Mouse (Mus musculus): ENCODE results near the gene Ryr3. TPM values are rescaled to one million over a fixed set of nuclear protein-coding genes. Genes with fewer than 3 reads are reported as not detected.

The Ryr3 gene
- polyA plus RNA-seq, 1 experiment from 2014 or later = 0.56 TPM

GRCm38 (mm10) chr2:112760692-112761091 is 456.2 kb downstream of the Ryr3 start:
- WGBS = 43% methylated on average over 4 of the region's 4 CpGs
- Histone ChIP-seq H3K4me1 (no peaks in the 10 kb centered on the region), H3K4me3 (replicated peaks) (no peak overlapping the region), H3K9me3 (replicated peaks) (no peaks in the 10 kb centered on the region), H3K9ac (no peak overlapping the region), H3K27ac (no peak overlapping the region), H3K36me3 (no peaks in the 10 kb centered on the region), H3K4me2 (no peak overlapping the region), H3K27me3 (no peaks in the 10 kb centered on the region)
- ATAC-seq (replicated peaks; ENCODE audit: low FRiP score) = no peak

DNA sequence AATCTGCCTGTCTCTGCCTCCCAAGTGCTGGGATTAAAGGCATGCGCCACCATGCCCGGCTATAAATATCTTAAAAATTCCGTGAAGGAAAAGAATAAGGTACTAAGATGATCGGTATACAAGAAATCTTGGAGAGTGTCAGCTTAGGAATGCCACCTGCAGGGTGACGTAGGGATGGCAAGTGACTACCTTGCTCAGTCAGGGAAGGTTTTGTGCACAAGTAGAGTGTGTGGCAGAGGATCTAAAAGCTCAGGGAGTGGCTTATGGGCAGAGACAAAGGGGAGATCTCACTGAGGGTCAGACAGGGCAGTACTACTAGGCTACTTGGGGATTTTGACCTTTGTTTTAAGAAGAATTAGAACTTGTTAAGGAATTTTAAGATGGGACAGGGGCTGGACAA is 457.2 kb downstream of the Ryr3 start:
- 78% methylated on average over 5 of the region's 5 CpGs for WGBS
- ATAC-seq (replicated peaks; ENCODE audit: low FRiP score) = no peak
- H3K9ac ChIP-seq = no peak overlapping the region
- no peaks in the 10 kb centered on the region for H3K36me3 ChIP-seq
- H3K4me2 ChIP-seq = no peak overlapping the region
- no peak overlapping the region for H3K4me3 ChIP-seq (replicated peaks)
- H3K27me3 ChIP-seq = no peaks in the 10 kb centered on the region
- H3K27ac ChIP-seq = no peak overlapping the region
- H3K9me3 ChIP-seq (replicated peaks) = no peaks in the 10 kb centered on the region
- no peaks in the 10 kb centered on the region for H3K4me1 ChIP-seq

DNA sequence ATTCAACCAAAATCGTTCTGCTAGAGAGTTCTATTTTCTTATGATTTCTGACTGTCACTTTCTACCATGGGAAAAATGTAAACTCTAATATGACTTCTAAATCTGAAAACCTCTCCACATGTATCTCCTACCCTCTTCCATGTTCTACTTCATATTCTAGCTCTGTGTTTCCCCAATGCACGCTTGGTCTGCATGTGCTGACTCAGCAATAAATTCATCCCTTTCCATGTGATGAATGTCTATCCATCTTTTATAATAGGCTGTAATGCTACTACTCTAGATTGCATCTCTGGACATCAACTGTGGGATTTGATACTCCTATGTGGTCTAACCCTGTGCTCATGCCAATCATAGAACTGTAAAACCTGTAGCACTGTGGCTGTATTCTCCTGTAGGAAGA is 458.2 kb downstream of the Ryr3 start:
- no peaks in the 10 kb centered on the region for H3K36me3 ChIP-seq
- H3K9me3 ChIP-seq (replicated peaks) = no peaks in the 10 kb centered on the region
- H3K4me1 ChIP-seq = no peaks in the 10 kb centered on the region
- no peak overlapping the region for H3K4me2 ChIP-seq
- WGBS = 90% methylated on average over 2 of the region's 2 CpGs
- no peaks in the 10 kb centered on the region for H3K27me3 ChIP-seq
- H3K9ac ChIP-seq = no peak overlapping the region
- no peak overlapping the region for H3K4me3 ChIP-seq (replicated peaks)
- no peak overlapping the region for H3K27ac ChIP-seq
- no peak for ATAC-seq (replicated peaks; ENCODE audit: low FRiP score)

DNA sequence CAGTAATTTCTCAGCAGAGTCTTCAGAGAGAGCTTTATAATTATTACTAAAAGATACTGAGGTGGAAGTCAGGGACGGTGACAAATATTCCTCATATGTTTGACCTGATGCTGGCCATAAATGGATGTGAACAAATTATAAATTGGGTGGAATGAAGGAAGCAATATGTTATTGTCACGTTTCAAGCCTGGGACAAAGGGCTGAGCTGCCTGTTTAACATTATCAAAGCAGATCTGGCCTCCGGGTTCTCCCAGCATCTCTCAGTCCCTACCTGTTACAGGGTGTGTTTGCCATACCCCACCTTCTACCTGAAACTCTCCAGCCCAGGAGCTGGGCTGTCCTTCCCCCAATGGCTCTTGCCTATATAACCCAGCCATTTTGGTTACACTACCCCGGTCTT is 463.6 kb downstream of the Ryr3 start:
- WGBS = 74% methylated on average over 4 of the region's 4 CpGs
- H3K4me2 ChIP-seq = no peak overlapping the region
- no peaks in the 10 kb centered on the region for H3K36me3 ChIP-seq
- no peaks in the 10 kb centered on the region for H3K9me3 ChIP-seq (replicated peaks)
- H3K4me3 ChIP-seq (replicated peaks) = no peak overlapping the region
- H3K9ac ChIP-seq = no peak overlapping the region
- no peak for ATAC-seq (replicated peaks; ENCODE audit: low FRiP score)
- H3K27me3 ChIP-seq = no peaks in the 10 kb centered on the region
- H3K4me1 ChIP-seq = no peaks in the 10 kb centered on the region
- H3K27ac ChIP-seq = no peak overlapping the region

DNA sequence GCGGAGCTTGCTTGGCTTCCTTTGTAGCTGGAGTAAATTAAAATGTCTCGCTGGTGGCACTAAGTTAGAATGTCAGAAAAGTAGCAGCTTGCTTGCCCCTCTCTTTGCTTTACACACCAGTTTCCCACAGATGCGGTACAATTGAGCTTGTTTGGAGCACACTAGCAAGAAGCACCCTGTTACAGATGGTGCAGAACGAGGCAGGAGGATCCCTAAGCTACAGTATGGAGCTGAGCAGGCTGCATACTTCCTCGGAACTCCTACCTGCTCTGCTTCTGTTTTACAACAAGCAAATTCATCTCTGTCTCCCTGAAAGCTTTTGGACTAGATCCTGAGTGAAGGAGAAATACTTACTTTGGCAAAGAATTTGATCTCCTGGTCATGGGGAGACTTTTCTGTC is 465.5 kb downstream of the Ryr3 start:
- 79% methylated on average over 5 of the region's 5 CpGs for WGBS
- H3K27ac ChIP-seq = no peak overlapping the region
- H3K4me1 ChIP-seq = no peaks in the 10 kb centered on the region
- ATAC-seq (replicated peaks; ENCODE audit: low FRiP score) = no peak
- H3K36me3 ChIP-seq = no peaks in the 10 kb centered on the region
- no peak overlapping the region for H3K4me3 ChIP-seq (replicated peaks)
- no peak overlapping the region for H3K9ac ChIP-seq
- H3K9me3 ChIP-seq (replicated peaks) = no peaks in the 10 kb centered on the region
- H3K4me2 ChIP-seq = no peak overlapping the region
- H3K27me3 ChIP-seq = no peaks in the 10 kb centered on the region

DNA sequence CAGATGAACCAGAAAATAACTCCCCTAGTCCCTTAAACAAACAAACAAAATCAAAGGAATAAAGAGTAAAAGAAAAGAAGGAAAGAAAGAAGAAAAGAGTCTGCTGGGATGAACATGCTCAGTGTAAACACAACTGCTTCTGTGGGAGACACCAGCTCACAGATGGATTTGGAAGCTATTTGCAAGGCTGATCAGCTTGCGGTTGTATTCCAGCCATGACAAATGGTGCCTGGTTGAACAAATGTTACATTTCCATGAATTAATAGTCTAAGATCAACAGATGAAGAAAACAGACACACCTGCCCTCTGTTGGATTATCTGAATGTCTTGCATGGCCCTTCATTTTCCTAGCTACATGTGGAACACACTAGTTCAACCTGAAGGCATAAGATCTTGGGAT is 468.4 kb downstream of the Ryr3 start:
- 82% methylated on average over 1 of the region's 1 CpGs for WGBS
- H3K9ac ChIP-seq = no peak overlapping the region
- no peaks in the 10 kb centered on the region for H3K9me3 ChIP-seq (replicated peaks)
- H3K4me1 ChIP-seq = no peaks in the 10 kb centered on the region
- no peak overlapping the region for H3K4me2 ChIP-seq
- no peaks in the 10 kb centered on the region for H3K36me3 ChIP-seq
- ATAC-seq (replicated peaks; ENCODE audit: low FRiP score) = no peak
- H3K27ac ChIP-seq = no peak overlapping the region
- no peak overlapping the region for H3K4me3 ChIP-seq (replicated peaks)
- no peaks in the 10 kb centered on the region for H3K27me3 ChIP-seq

DNA sequence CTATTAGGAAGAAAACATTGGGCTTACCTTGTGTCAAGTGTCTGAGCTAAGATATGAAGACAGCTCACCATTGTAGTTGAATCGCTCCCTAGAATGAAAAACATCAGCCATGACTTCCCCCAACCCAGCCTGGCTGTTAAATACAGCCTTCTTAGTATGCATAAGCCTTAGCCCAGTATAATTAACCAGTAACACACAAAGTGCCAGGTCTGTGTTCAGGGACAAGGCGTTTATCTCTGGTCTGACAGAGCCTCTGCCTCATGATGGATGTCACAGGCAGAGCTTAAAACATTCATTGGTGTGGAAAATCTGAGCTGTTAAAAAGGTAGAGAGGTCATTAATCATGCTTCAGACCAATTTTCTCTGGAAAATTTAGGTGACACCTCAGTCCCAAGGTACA is 484.0 kb downstream of the Ryr3 start:
- no peaks in the 10 kb centered on the region for H3K27me3 ChIP-seq
- no peaks in the 10 kb centered on the region for H3K9me3 ChIP-seq (replicated peaks)
- H3K27ac ChIP-seq = no peak overlapping the region
- H3K9ac ChIP-seq = no peak overlapping the region
- no peak overlapping the region for H3K4me2 ChIP-seq
- ATAC-seq (replicated peaks; ENCODE audit: low FRiP score) = no peak
- H3K36me3 ChIP-seq = no peaks in the 10 kb centered on the region
- no peak overlapping the region for H3K4me3 ChIP-seq (replicated peaks)
- 63% methylated on average over 2 of the region's 2 CpGs for WGBS
- H3K4me1 ChIP-seq = no peaks in the 10 kb centered on the region

- Histone ChIP-seq H3K36me3 (no peaks in the 10 kb centered on the region), H3K27ac (no peak overlapping the region), H3K4me3 (replicated peaks) (no peak overlapping the region), H3K4me2 (no peak overlapping the region), H3K9me3 (replicated peaks) (no peaks in the 10 kb centered on the region), H3K4me1 (no peaks in the 10 kb centered on the region), H3K27me3 (no peaks in the 10 kb centered on the region), H3K9ac (no peak overlapping the region)
- 63% methylated on average over 6 of the region's 6 CpGs for whole genome bisulfite sequencing
- no peak for ATAC-seq (replicated peaks; ENCODE audit: low FRiP score)
Measured at GRCm38 (mm10) chr2:112727842-112728241, 489.1 kb downstream of the Ryr3 start.

DNA sequence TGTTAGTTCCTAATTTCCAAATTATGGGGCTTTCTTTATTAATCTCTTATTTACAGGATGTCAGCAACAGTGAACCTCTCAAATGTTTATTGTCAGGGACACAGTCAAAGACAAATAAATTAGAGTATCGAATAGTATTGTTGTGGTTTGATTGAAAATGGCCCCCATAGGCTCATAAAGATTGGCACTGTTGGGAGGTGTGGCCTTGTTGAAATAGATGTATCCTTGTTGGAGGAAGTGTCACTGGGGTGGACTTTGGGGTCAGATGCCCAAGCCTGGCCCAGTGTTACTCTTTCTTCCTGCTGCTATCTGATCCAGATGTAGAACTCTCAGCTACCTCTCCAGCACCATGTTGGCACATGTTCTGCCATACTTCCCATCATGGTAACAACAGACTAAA is 495.7 kb downstream of the Ryr3 start:
- no peaks in the 10 kb centered on the region for H3K4me1 ChIP-seq
- 93% methylated on average over 1 of the region's 1 CpGs for WGBS
- no peak overlapping the region for H3K4me3 ChIP-seq (replicated peaks)
- no peak overlapping the region for H3K9ac ChIP-seq
- H3K27ac ChIP-seq = no peak overlapping the region
- no peaks in the 10 kb centered on the region for H3K36me3 ChIP-seq
- no peak for ATAC-seq (replicated peaks; ENCODE audit: low FRiP score)
- no peaks in the 10 kb centered on the region for H3K9me3 ChIP-seq (replicated peaks)
- H3K27me3 ChIP-seq = no peaks in the 10 kb centered on the region
- H3K4me2 ChIP-seq = no peak overlapping the region

DNA sequence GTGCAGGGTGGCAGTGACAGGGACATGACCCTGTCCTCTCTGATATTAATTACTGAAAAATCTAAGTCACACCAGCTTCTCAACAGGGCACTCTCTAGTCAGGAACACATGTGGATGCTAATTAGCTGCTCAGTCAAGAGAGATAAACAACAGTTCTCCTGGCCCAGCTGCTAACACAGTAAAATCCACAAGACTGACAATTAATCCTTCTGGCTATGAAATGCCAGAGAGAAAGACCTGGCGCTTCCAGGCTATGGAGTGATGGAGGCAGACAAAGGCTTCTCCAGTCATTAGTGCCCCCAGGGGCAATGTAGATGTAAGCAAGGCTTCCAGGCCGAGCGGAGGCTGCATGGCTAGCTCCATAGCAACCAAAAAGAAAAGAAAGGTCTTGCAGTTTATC is 496.2 kb downstream of the Ryr3 start:
- no peak overlapping the region for H3K9ac ChIP-seq
- WGBS = 69% methylated on average over 3 of the region's 3 CpGs

GRCm38 (mm10) chr2:112714648-112715047 is 502.2 kb downstream of the Ryr3 start:
- WGBS = 65% methylated on average over 4 of the region's 4 CpGs
- H3K9ac ChIP-seq = no peak overlapping the region
- H3K27me3 ChIP-seq = no peaks in the 10 kb centered on the region
- no peak overlapping the region for H3K27ac ChIP-seq
- no peaks in the 10 kb centered on the region for H3K36me3 ChIP-seq
- no peak overlapping the region for H3K4me2 ChIP-seq
- no peaks in the 10 kb centered on the region for H3K4me1 ChIP-seq
- no peaks in the 10 kb centered on the region for H3K9me3 ChIP-seq (replicated peaks)
- H3K4me3 ChIP-seq (replicated peaks) = no peak overlapping the region
- no peak for ATAC-seq (replicated peaks; ENCODE audit: low FRiP score)

More for the DNA sequence above, 496.2 kb downstream of the Ryr3 start:
- no peaks in the 10 kb centered on the region for H3K27me3 ChIP-seq
- H3K4me2 ChIP-seq = no peak overlapping the region
- no peaks in the 10 kb centered on the region for H3K36me3 ChIP-seq
- H3K9me3 ChIP-seq (replicated peaks) = no peaks in the 10 kb centered on the region
- H3K4me1 ChIP-seq = no peaks in the 10 kb centered on the region
- ATAC-seq (replicated peaks; ENCODE audit: low FRiP score) = no peak
- H3K27ac ChIP-seq = no peak overlapping the region
- H3K4me3 ChIP-seq (replicated peaks) = no peak overlapping the region

- Histone ChIP-seq H3K9ac (no peak overlapping the region), H3K27me3 (no peaks in the 10 kb centered on the region), H3K4me3 (replicated peaks) (no peak overlapping the region), H3K36me3 (no peaks in the 10 kb centered on the region), H3K9me3 (replicated peaks) (no peaks in the 10 kb centered on the region), H3K4me2 (no peak overlapping the region), H3K4me1 (no peaks in the 10 kb centered on the region), H3K27ac (no peak overlapping the region)
- ATAC-seq (replicated peaks; ENCODE audit: low FRiP score) = no peak
- 81% methylated on average over 5 of the region's 5 CpGs for WGBS
Measured at GRCm38 (mm10) chr2:112681817-112682216, 535.1 kb downstream of the Ryr3 start.

DNA sequence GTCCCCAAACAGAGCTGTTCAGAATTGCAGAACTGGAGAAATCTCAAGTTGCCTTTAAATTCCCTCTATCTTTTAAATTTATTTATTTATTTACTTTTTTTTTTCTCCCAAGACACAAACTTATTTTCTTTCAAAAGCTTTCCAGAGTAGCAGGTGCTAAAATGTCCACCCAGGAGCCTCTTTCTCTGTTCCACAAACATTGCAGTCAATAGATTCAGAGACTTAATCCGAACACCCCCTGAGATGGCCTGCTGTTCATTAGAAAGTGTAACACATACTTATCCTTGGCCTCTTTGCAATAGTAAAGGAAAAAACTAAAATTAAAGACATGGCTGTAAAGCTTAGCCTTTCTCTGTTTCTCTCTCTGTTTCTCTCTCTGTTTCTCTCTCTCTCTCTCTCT is 539.6 kb downstream of the Ryr3 start:
- Histone ChIP-seq H3K9ac (no peak overlapping the region), H3K4me3 (replicated peaks) (no peak overlapping the region), H3K9me3 (replicated peaks) (no peaks in the 10 kb centered on the region), H3K4me1 (no peaks in the 10 kb centered on the region), H3K27me3 (no peaks in the 10 kb centered on the region), H3K4me2 (no peak overlapping the region), H3K36me3 (no peaks in the 10 kb centered on the region), H3K27ac (no peak overlapping the region)
- 81% methylated on average over 1 of the region's 1 CpGs for WGBS
- ATAC-seq (replicated peaks; ENCODE audit: low FRiP score) = no peak

Data from kidney, embryonic 15.5 days (tissue).